Comparison of ENCODE assay signal across 31 mouse cellular contexts in the genomic region with DNA sequence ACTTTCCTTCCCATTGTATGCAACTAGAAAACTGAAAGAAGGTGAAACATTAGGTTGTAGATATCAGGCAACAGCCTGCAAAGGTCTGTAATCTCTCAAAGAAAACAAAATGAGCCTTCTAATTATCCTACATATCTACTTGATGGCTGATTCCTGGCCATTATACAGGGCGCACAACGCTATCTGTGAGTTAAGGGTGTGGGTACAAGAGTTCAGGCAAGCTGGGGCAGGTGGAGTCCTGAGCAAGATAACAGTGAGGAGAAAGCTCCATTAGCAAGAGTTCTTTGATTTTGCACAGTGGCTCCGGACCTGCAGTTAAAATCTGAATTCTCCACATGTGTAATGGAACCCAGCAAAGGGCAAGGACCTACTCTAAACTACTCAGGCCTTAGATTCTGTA.
"Had no signal": no experiment of that assay in that cellular context is flagged by ENCODE, and none has a peak within 500 bp of the region (broad histone marks: within the 10 kb centered on the region; RNA-seq: fewer than 3 reads in every experiment).

No protein-coding gene starts in this region.

- H3K4me2 ChIP-seq: limb, embryonic 12.5 days; limb, embryonic 13.5 days; limb, embryonic 15.5 days; liver, embryonic 11.5 days; liver, embryonic 12.5 days; liver, embryonic 13.5 days; liver, embryonic 15.5 days; lung, embryonic 14.5 days; lung, embryonic 15.5 days; midbrain, embryonic 11.5 days; midbrain, embryonic 12.5 days; midbrain, embryonic 13.5 days; midbrain, embryonic 15.5 days had no signal

- H3K9me3 ChIP-seq: limb, embryonic 10.5 days; limb, embryonic 12.5 days; limb, embryonic 13.5 days; limb, embryonic 15.5 days; liver, embryonic 12.5 days; liver, embryonic 13.5 days; liver, embryonic 15.5 days; lung, embryonic 15.5 days; megakaryocyte, embryonic 14.5 days; midbrain, embryonic 10.5 days; midbrain, embryonic 12.5 days; midbrain, embryonic 13.5 days; midbrain, embryonic 15.5 days had no signal

- ATAC-seq: liver, embryonic 12.5 days; liver, postnatal 0 days; lung, postnatal 0 days; midbrain, embryonic 13.5 days; midbrain, embryonic 15.5 days; midbrain, embryonic 16.5 days had no signal

- H3K4me1 ChIP-seq: limb, embryonic 12.5 days; limb, embryonic 13.5 days; limb, embryonic 15.5 days; liver, embryonic 12.5 days; liver, embryonic 13.5 days; liver, embryonic 15.5 days; lung, embryonic 15.5 days; megakaryocyte, embryonic 14.5 days; midbrain, embryonic 10.5 days; midbrain, embryonic 12.5 days; midbrain, embryonic 13.5 days; midbrain, embryonic 15.5 days had no signal

- H3K4me3 ChIP-seq: limb, embryonic 10.5 days; limb, embryonic 12.5 days; limb, embryonic 13.5 days; limb, embryonic 15.5 days; liver, embryonic 12.5 days; liver, embryonic 13.5 days; liver, embryonic 15.5 days; lung, embryonic 15.5 days; megakaryocyte, embryonic 14.5 days; midbrain, embryonic 10.5 days; midbrain, embryonic 12.5 days; midbrain, embryonic 13.5 days; midbrain, embryonic 15.5 days; myocyte had no signal

- H3K36me3 ChIP-seq: limb, embryonic 10.5 days; limb, embryonic 12.5 days; limb, embryonic 13.5 days; limb, embryonic 15.5 days; liver, embryonic 12.5 days; liver, embryonic 13.5 days; liver, embryonic 15.5 days; lung, embryonic 15.5 days; midbrain, embryonic 10.5 days; midbrain, embryonic 12.5 days; midbrain, embryonic 13.5 days; midbrain, embryonic 15.5 days had no signal

- DNase-seq: left cerebral cortex, postnatal 4 days; liver; liver, embryonic 13.5 days; liver, postnatal 0 days; lung, adult 18-20 months; lung, adult 2 months; lung, embryonic 14.5 days; lung, postnatal 10 days; lung, postnatal 14 days; lung, postnatal 36 days; lung, postnatal 4 days; midbrain, embryonic 14.5 days had no signal

- H3K27ac ChIP-seq: limb, embryonic 10.5 days; limb, embryonic 12.5 days; limb, embryonic 13.5 days; limb, embryonic 15.5 days; liver, embryonic 12.5 days; liver, embryonic 13.5 days; liver, embryonic 14.5 days; liver, embryonic 15.5 days; lung, embryonic 15.5 days; macrophage; midbrain, embryonic 10.5 days; midbrain, embryonic 12.5 days; midbrain, embryonic 13.5 days; midbrain, embryonic 15.5 days had no signal

- H3K27me3 ChIP-seq: limb, embryonic 12.5 days; limb, embryonic 13.5 days; limb, embryonic 15.5 days; liver, embryonic 12.5 days; liver, embryonic 13.5 days; liver, embryonic 15.5 days; lung, embryonic 15.5 days; megakaryocyte, embryonic 14.5 days; midbrain, embryonic 12.5 days; midbrain, embryonic 13.5 days; midbrain, embryonic 15.5 days had no signal

- H3K9ac ChIP-seq: limb, embryonic 12.5 days; limb, embryonic 13.5 days; limb, embryonic 15.5 days; liver, embryonic 12.5 days; liver, embryonic 13.5 days; liver, embryonic 14.5 days; liver, embryonic 15.5 days; liver, postnatal 0 days; lung, embryonic 14.5 days; lung, embryonic 15.5 days; midbrain, embryonic 12.5 days; midbrain, embryonic 13.5 days; midbrain, embryonic 15.5 days had no signal
